Mouse (Mus musculus): ENCODE measurements around the gene Trpm8. TPM values are rescaled to one million over a fixed set of nuclear protein-coding genes. Genes with fewer than 3 reads are reported as not detected.

Gene Trpm8
- total RNA-seq, 4 experiments from 2014 or later = 0.09 to 0.22 TPM; not detected in 2

GRCm38 (mm10) chr1:88284228-88284945 is 6.9 kb downstream of the Trpm8 start:
- no peak for DNase-seq (ENCODE audit: low spot score in 2 of 2)

GRCm38 (mm10) chr1:88284946-88285320 is 7.5 kb downstream of the Trpm8 start:
- no peak for DNase-seq (ENCODE audit: low spot score in 2 of 2)

- no peak for DNase-seq (ENCODE audit: low spot score in 2 of 2)
Measured at GRCm38 (mm10) chr1:88285652-88286051, 8.2 kb downstream of the Trpm8 start.

- DNase-seq (ENCODE audit: low spot score in 2 of 2) = no peak
Measured at GRCm38 (mm10) chr1:88286136-88286845, 8.8 kb downstream of the Trpm8 start.

GRCm38 (mm10) chr1:88286887-88287696 is 9.6 kb downstream of the Trpm8 start:
- DNase-seq (ENCODE audit: low spot score in 2 of 2) = no peak

- DNase-seq (ENCODE audit: low spot score in 2 of 2) = no peak
Measured at GRCm38 (mm10) chr1:88287697-88287980, 10.2 kb downstream of the Trpm8 start.

GRCm38 (mm10) chr1:88288056-88288788 is 10.8 kb downstream of the Trpm8 start:
- DNase-seq (ENCODE audit: low spot score in 2 of 2) = no peak

- DNase-seq (ENCODE audit: low spot score in 2 of 2) = no peak
Measured at GRCm38 (mm10) chr1:88288789-88289127, 11.3 kb downstream of the Trpm8 start.

- no peak for DNase-seq (ENCODE audit: low spot score in 2 of 2)
Measured at GRCm38 (mm10) chr1:88289152-88289551, 11.7 kb downstream of the Trpm8 start.

- no peak for DNase-seq (ENCODE audit: low spot score in 2 of 2)
Measured at GRCm38 (mm10) chr1:88289917-88290316, 12.5 kb downstream of the Trpm8 start.

- DNase-seq (ENCODE audit: low spot score in 2 of 2) = no peak
Measured at GRCm38 (mm10) chr1:88290511-88290910, 13.1 kb downstream of the Trpm8 start.

- DNase-seq (ENCODE audit: low spot score in 2 of 2) = no peak
Measured at GRCm38 (mm10) chr1:88291409-88292005, 14.0 kb downstream of the Trpm8 start.

- DNase-seq (ENCODE audit: low spot score in 2 of 2) = no peak
Measured at GRCm38 (mm10) chr1:88292057-88292456, 14.6 kb downstream of the Trpm8 start.

- no peak for DNase-seq (ENCODE audit: low spot score in 2 of 2)
Measured at GRCm38 (mm10) chr1:88294650-88295049, 17.2 kb downstream of the Trpm8 start.

GRCm38 (mm10) chr1:88296171-88296920 is 18.9 kb downstream of the Trpm8 start:
- DNase-seq (ENCODE audit: low spot score in 2 of 2) = no peak

GRCm38 (mm10) chr1:88297480-88298258 is 20.2 kb downstream of the Trpm8 start:
- DNase-seq (ENCODE audit: low spot score in 2 of 2) = no peak

GRCm38 (mm10) chr1:88298686-88299528 is 21.4 kb downstream of the Trpm8 start:
- DNase-seq (ENCODE audit: low spot score in 2 of 2) = no peak

- no peak for DNase-seq (ENCODE audit: low spot score in 2 of 2)
Measured at GRCm38 (mm10) chr1:88299529-88299945, 22.1 kb downstream of the Trpm8 start.

All from layer of hippocampus, adult 8-10 months (tissue).